Mouse (Mus musculus) forebrain, postnatal 0 days (tissue): Measurements from ENCODE around the gene Ugt1a8. TPM values are rescaled to one million over a fixed set of nuclear protein-coding genes. Genes with fewer than 3 reads are reported as not detected.
A peak's percentile ranks its signal among the peaks of the same experiment; 100 is the strongest.
"Not testable (repeated sequence)": the region's sequence is repeated elsewhere in the genome, so short reads cannot be mapped to it uniquely, and the experiment has no call there.

Experiments
- ATAC-seq: fragments of 200-750 bp; cut with Nextera tagmentation; 2 replicates; pipeline ENCODE4 v1.8.0; 2017; ENCODE audit warnings: mild to moderate bottlenecking, moderate library complexity
- DNase-seq: peaks from one replicate; pipeline ENCODE4 v3.0.0-alpha.2; 2015
- H3K27ac ChIP-seq: fragments of 300-500 bp; sonication (generic); 2 replicates; pipeline ENCODE4 v1.5.1; 2014; ENCODE audit warnings: low read depth, mild to moderate bottlenecking, antibody characterized with exemption, low read length, moderate library complexity, mixed read lengths
- H3K27me3 ChIP-seq: fragments of 300-500 bp; sonication (generic); 2 replicates; pipeline ENCODE4 v1.6.1; 2014; ENCODE audit warnings: mild to moderate bottlenecking, low read length, mixed read lengths; ENCODE audit not compliant: insufficient read depth
- H3K36me3 ChIP-seq: fragments of 300-500 bp; sonication (generic); 2 replicates; pipeline ENCODE4 v1.6.1; 2014; ENCODE audit warnings: mild to moderate bottlenecking, moderate library complexity; ENCODE audit not compliant: insufficient read depth
- H3K4me1 ChIP-seq: fragments of 300-500 bp; sonication (generic); 2 replicates; pipeline ENCODE4 v1.6.1; 2014; ENCODE audit warnings: antibody characterized with exemption; ENCODE audit not compliant: insufficient read depth
- H3K4me2 ChIP-seq: fragments of 300-500 bp; sonication (generic); 2 replicates; pipeline ENCODE4 v1.6.1; 2014; ENCODE audit warnings: low read depth, mild to moderate bottlenecking, moderate library complexity
- H3K4me3 ChIP-seq: fragments of 300-500 bp; sonication (generic); 2 replicates; pipeline ENCODE4 v1.5.1; 2014; ENCODE audit warnings: low read depth, low read length, mixed read lengths
- H3K9ac ChIP-seq: fragments of 300-500 bp; sonication (generic); 2 replicates; pipeline ENCODE4 v1.6.1; 2014; ENCODE audit warnings: mild to moderate bottlenecking
- H3K9me3 ChIP-seq: fragments of 300-500 bp; sonication (generic); 2 replicates; pipeline ENCODE4 v1.6.1; 2016; ENCODE audit warnings: low read length
- CTCF ChIP-seq: sonication (generic); IDR thresholded peaks from 2 replicates; pipeline ENCODE4 v1.5.1; 2016; ENCODE audit warnings: antibody characterized with exemption, control low read depth, low read depth
- WGBS: fragments of 180-500 bp; shearing (Covaris S2); extraction: QIAGEN DNeasy Blood & Tissue Kit; methylation state at CpG from one replicate; pipeline ENCODE4 v1.1.7; 2014; 5-methylcytosine and 5-hydroxymethylcytosine counted together
- polyA plus RNA-seq: library from polyadenylated mRNA; unstranded; fragments of >200 nt; fragmentation: Nextera tagmentation; extraction: Ambion mirVana; gene quantifications from 2 replicates; pipeline ENCODE4 v1.2.1, GENCODE M21; 2015
- total RNA-seq: library from RNA; depleted of rRNA; stranded (reverse); fragments of >200 nt; gene quantifications from 2 replicates; pipeline ENCODE4 v1.2.3, GENCODE M21; 2014

The Ugt1a8 gene
- total and polyA plus RNA-seq, 2 experiments from 2014 or later, result not detected

GRCm38 (mm10) chr1:88070902-88071301 lies 16.7 kb upstream of the Ugt1a8 start:
- no peak overlapping the region for H3K4me3 ChIP-seq
- no peaks in the 10 kb centered on the region for H3K27me3 ChIP-seq
- H3K36me3 ChIP-seq, result no peaks in the 10 kb centered on the region
- no peaks in the 10 kb centered on the region for H3K9me3 ChIP-seq
- no peak overlapping the region for H3K9ac ChIP-seq
- no peak for ATAC-seq
- no peaks in the 10 kb centered on the region for H3K4me1 ChIP-seq
- H3K4me2 ChIP-seq, result no peak overlapping the region
- 86% methylated on average over 4 of the region's 4 CpGs for WGBS
- H3K27ac ChIP-seq, result no peak overlapping the region
- DNase-seq, result no peak
- no peak for TF ChIP-seq CTCF

GRCm38 (mm10) chr1:88074471-88074870 lies 13.1 kb upstream of the Ugt1a8 start:
- no peak overlapping the region for H3K4me2 ChIP-seq
- 89% methylated on average over 2 of the region's 2 CpGs for WGBS
- no peak overlapping the region for H3K9ac ChIP-seq
- ATAC-seq (no peak), DNase-seq (no peak)
- H3K36me3 ChIP-seq, result no peaks in the 10 kb centered on the region
- H3K27ac ChIP-seq, result no peak overlapping the region
- H3K27me3 ChIP-seq, result no peaks in the 10 kb centered on the region
- H3K4me3 ChIP-seq, result no peak overlapping the region
- H3K9me3 ChIP-seq, result no peaks in the 10 kb centered on the region
- TF ChIP-seq CTCF, result no peak
- H3K4me1 ChIP-seq, result no peaks in the 10 kb centered on the region

- no peak overlapping the region for H3K4me3 ChIP-seq
- H3K9ac ChIP-seq, result no peak overlapping the region
- WGBS, result 88% methylated on average over 1 of the region's 1 CpGs
- no peak for TF ChIP-seq CTCF
- H3K27ac ChIP-seq, result no peak overlapping the region
- H3K27me3 ChIP-seq, result no peaks in the 10 kb centered on the region
- no peak for DNase-seq
- ATAC-seq, result no peak
- no peaks in the 10 kb centered on the region for H3K36me3 ChIP-seq
- no peaks in the 10 kb centered on the region for H3K4me1 ChIP-seq
- H3K9me3 ChIP-seq, result no peaks in the 10 kb centered on the region
- H3K4me2 ChIP-seq, result no peak overlapping the region
These were observed 10.5 kb upstream of the Ugt1a8 start for GRCm38 (mm10) chr1:88077128-88077527.

GRCm38 (mm10) chr1:88081670-88082069 lies 5.9 kb upstream of the Ugt1a8 start:
- no peaks in the 10 kb centered on the region for H3K4me1 ChIP-seq
- H3K9me3 ChIP-seq, result no peaks in the 10 kb centered on the region
- no peak overlapping the region for H3K4me3 ChIP-seq
- no peak overlapping the region for H3K9ac ChIP-seq
- ATAC-seq, result no peak
- H3K27ac ChIP-seq, result no peak overlapping the region
- 95% methylated on average over 1 of the region's 1 CpGs for WGBS
- no peaks in the 10 kb centered on the region for H3K27me3 ChIP-seq
- no peak for DNase-seq
- TF ChIP-seq CTCF, result no peak
- H3K4me2 ChIP-seq, result no peak overlapping the region
- no peaks in the 10 kb centered on the region for H3K36me3 ChIP-seq

GRCm38 (mm10) chr1:88086125-88086524 lies 1.5 kb upstream of the Ugt1a8 start:
- Histone ChIP-seq H3K9ac (no peak overlapping the region), H3K36me3 (no peaks in the 10 kb centered on the region), H3K27me3 (no peaks in the 10 kb centered on the region), H3K4me2 (no peak overlapping the region), H3K9me3 (no peaks in the 10 kb centered on the region), H3K27ac (no peak overlapping the region), H3K4me3 (no peak overlapping the region), H3K4me1 (no peaks in the 10 kb centered on the region)
- ATAC-seq (no peak), DNase-seq (no peak)
- WGBS, result 86% methylated on average over 1 of the region's 1 CpGs
- TF ChIP-seq CTCF, result no peak

- Histone ChIP-seq H3K9me3 (no peaks in the 10 kb centered on the region), H3K36me3 (no peaks in the 10 kb centered on the region), H3K4me1 (no peaks in the 10 kb centered on the region), H3K27me3 (no peaks in the 10 kb centered on the region), H3K4me2 (no peak overlapping the region), H3K9ac (no peak overlapping the region), H3K27ac (no peak overlapping the region), H3K4me3 (no peak overlapping the region)
- ATAC-seq (no peak), DNase-seq (no peak)
- no peak for TF ChIP-seq CTCF
These were observed 4.7 kb downstream of the Ugt1a8 start for GRCm38 (mm10) chr1:88092341-88092740.

- H3K9me3 ChIP-seq, H3K9ac ChIP-seq, ATAC-seq, DNase-seq, H3K4me1 ChIP-seq, H3K27ac ChIP-seq, H3K36me3 ChIP-seq, H3K27me3 ChIP-seq, H3K4me2 ChIP-seq, H3K4me3 ChIP-seq: not testable (repeated sequence)
- WGBS, result 65% methylated on average over 3 of the region's 3 CpGs
- peak; percentile 42 for TF ChIP-seq CTCF
These were observed 6.7 kb downstream of the Ugt1a8 start for GRCm38 (mm10) chr1:88094270-88094676.
